Mouse (Mus musculus): ENCODE measurements around the gene Pcca. TPM values are rescaled to one million over a fixed set of nuclear protein-coding genes. Genes with fewer than 3 reads are reported as not detected.
A peak's percentile ranks its signal among the peaks of the same experiment; 100 is the strongest.

Gene Pcca
- polyA plus RNA-seq, 1 experiment from 2014 or later: 27.7 TPM

DNA sequence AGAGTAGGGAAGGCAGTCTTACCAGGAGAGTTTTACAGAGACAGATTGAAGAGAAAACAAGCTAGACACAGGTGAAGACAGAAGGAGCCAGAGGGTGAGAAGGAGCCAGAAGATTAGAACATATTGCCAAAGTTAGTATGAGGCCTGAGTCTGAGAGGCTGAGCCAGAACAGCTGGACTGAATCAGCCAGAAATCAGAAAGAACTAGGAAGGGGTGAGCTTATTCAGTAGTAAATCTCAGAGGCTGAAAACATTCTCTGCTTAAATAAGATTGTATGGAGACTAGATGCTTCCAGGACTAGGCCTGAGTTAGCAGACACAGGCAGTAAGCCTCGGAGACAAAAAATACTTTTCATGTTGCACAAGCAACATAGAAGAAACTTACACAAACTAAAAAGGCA lies 325.7 kb downstream of the Pcca start:
- Histone ChIP-seq H3K4me3 (ENCODE audit: low read depth, low read length) (no peak overlapping the region), H3K4me2 (ENCODE audit: low read depth, low read length) (no peak overlapping the region), H3K9me3 (ENCODE audit: control insufficient read depth, low read length) (no peaks in the 10 kb centered on the region), H3K9ac (replicated peaks; ENCODE audit: low read depth, low read length) (no peak overlapping the region), H3K36me3 (ENCODE audit: control insufficient read depth, insufficient read depth, low read length) (no peaks in the 10 kb centered on the region), H3K27ac (ENCODE audit: low read depth, low read length) (no peak overlapping the region), H3K27me3 (ENCODE audit: control insufficient read depth, insufficient read depth, low read length) (no peaks in the 10 kb centered on the region), H3K4me1 (ENCODE audit: control insufficient read depth, insufficient read depth, low read length) (no peaks in the 10 kb centered on the region)
- no peak for ATAC-seq (ENCODE audit: low read depth)
- 88% methylated on average over 1 of the region's 1 CpGs for WGBS

DNA sequence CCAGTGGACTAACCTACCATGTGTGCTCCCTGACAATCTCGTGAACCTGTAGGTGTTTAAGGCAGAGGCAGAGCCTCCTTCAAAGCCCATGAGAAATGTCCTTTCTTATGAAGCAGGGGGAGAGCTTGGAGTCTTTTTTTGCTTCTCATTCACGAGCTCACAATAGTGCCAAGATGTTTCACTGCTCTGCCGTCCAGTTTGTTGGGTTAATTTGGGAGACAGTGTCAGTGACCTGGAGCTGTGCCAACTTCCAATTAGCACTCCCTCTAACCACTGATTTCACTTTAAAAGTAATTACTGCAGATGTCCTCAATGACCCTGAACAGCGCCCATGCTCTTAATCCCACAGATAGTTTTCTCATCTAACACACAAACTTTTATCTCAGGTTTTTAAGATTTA lies 328.5 kb downstream of the Pcca start:
- ATAC-seq (ENCODE audit: low read depth): no peak
- Histone ChIP-seq H3K4me2 (ENCODE audit: low read depth, low read length) (no peak overlapping the region), H3K4me1 (ENCODE audit: control insufficient read depth, insufficient read depth, low read length) (no peaks in the 10 kb centered on the region), H3K27ac (ENCODE audit: low read depth, low read length) (no peak overlapping the region), H3K9ac (replicated peaks; ENCODE audit: low read depth, low read length) (no peak overlapping the region), H3K36me3 (ENCODE audit: control insufficient read depth, insufficient read depth, low read length) (no peaks in the 10 kb centered on the region), H3K4me3 (ENCODE audit: low read depth, low read length) (no peak overlapping the region), H3K27me3 (ENCODE audit: control insufficient read depth, insufficient read depth, low read length) (no peaks in the 10 kb centered on the region), H3K9me3 (ENCODE audit: control insufficient read depth, low read length) (no peaks in the 10 kb centered on the region)
- WGBS: 49% methylated on average over 4 of the region's 4 CpGs

DNA sequence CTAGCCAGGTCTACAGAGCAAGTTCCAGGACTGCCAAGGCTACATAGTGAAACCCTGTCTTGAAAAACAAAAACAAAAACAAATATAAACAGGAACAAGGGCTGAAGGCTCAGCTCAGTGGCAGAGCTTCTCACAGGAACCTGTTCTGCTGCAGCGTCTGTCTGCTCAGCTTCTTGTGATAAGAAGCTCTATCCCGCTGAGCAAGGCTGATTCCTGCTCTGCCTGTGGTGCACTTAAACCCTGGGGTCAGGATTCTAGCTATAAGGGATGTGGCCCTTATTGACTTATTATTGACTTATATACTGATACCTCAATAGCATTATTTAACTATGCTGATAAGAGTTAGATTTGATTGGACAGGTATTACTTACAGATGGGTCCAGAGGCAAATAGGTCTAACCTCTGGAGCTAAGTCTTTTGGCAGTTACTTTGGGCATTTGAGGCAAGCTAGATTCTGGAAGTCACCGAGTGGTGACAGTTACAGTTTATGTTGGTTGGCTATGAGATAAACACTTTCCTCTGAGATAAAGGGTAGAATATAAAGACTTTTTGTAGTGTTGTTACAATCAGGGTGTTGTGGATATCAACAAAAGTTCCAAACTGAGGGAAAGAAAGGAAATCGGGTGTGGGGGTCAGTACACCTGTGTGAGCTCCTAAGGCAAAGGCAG lies 331.5 kb downstream of the Pcca start:
- 89% methylated on average over 4 of the region's 4 CpGs for WGBS
- Histone ChIP-seq H3K4me2 (ENCODE audit: low read depth, low read length) (no peak overlapping the region), H3K9ac (replicated peaks; ENCODE audit: low read depth, low read length) (no peak overlapping the region), H3K4me3 (ENCODE audit: low read depth, low read length) (no peak overlapping the region), H3K36me3 (ENCODE audit: control insufficient read depth, insufficient read depth, low read length) (no peaks in the 10 kb centered on the region), H3K4me1 (ENCODE audit: control insufficient read depth, insufficient read depth, low read length) (no peaks in the 10 kb centered on the region), H3K27me3 (ENCODE audit: control insufficient read depth, insufficient read depth, low read length) (no peaks in the 10 kb centered on the region), H3K9me3 (ENCODE audit: control insufficient read depth, low read length) (no peaks in the 10 kb centered on the region), H3K27ac (ENCODE audit: low read depth, low read length) (no peak overlapping the region)
- no peak for ATAC-seq (ENCODE audit: low read depth)

DNA sequence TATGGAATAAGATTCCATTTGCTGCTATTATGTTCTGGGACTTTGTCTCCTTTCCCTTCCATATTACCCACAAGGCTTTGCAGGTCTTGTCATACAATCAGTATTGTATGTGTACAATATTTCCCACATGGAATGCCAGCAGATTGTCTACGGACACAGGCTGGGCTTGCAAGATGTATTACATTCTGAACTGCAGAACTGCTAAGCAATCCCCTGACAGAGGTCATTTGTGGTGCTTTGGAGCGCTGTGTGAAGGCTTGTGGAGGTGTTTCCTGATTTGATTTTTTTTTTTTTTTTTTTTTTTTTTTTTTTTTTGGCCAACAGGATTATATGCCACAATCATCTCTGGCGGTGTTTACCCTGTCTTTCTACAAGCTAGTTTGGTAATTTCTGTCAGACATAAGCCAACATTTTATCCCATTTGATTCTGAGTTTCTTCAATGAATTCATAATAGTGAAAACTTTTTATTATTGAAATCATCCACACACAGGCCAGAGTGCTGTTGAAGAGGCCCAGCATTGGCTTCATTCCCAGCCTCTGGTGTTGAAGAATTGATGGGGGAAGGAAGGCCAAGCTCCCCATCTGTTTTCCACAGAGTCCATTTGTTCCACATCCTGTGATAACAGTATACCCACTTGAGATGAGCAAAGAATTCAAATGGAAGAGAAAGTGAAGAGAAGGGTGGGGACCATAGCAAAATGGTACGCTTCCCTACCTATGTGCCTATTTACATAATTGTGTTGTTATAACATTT lies 333.6 kb downstream of the Pcca start:
- H3K9ac ChIP-seq (replicated peaks; ENCODE audit: low read depth, low read length): no peak overlapping the region
- H3K27me3 ChIP-seq (ENCODE audit: control insufficient read depth, insufficient read depth, low read length): no peaks in the 10 kb centered on the region
- H3K36me3 ChIP-seq (ENCODE audit: control insufficient read depth, insufficient read depth, low read length): no peaks in the 10 kb centered on the region
- WGBS: 83% methylated on average over 4 of the region's 4 CpGs
- H3K27ac ChIP-seq (ENCODE audit: low read depth, low read length): no peak overlapping the region
- peaks cover 8% of the 10 kb centered on the region; the same call in 1 of the 2 replicates for H3K4me1 ChIP-seq (ENCODE audit: control insufficient read depth, insufficient read depth, low read length)
- H3K4me3 ChIP-seq (ENCODE audit: low read depth, low read length): no peak overlapping the region
- H3K4me2 ChIP-seq (ENCODE audit: low read depth, low read length): no peak overlapping the region
- ATAC-seq (ENCODE audit: low read depth): no peak
- no peaks in the 10 kb centered on the region for H3K9me3 ChIP-seq (ENCODE audit: control insufficient read depth, low read length)

DNA sequence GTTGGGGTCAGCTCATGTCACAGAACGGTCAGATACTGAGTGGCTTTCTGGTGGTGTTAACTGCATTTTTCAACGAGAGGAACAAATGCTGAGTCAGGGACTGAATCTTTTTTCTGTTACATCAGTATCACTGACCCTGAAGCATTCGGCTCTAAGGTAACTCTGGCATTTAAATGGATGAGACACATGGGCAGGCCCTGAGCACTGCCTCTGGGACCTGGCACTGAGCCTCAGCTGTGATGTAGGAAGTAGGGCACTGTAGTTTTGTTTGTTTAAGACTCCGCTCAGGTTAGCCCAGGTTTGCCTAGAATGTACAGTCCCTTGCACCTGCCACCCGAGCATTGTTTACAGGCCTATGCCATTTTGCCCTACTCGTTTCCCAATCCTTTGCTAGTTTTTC lies 335.7 kb downstream of the Pcca start:
- H3K27ac ChIP-seq (ENCODE audit: low read depth, low read length): no peak overlapping the region
- no peak overlapping the region for H3K4me3 ChIP-seq (ENCODE audit: low read depth, low read length)
- no peaks in the 10 kb centered on the region for H3K36me3 ChIP-seq (ENCODE audit: control insufficient read depth, insufficient read depth, low read length)
- no peak overlapping the region for H3K4me2 ChIP-seq (ENCODE audit: low read depth, low read length)
- no peaks in the 10 kb centered on the region; the same call in 1 of the 2 replicates for H3K27me3 ChIP-seq (ENCODE audit: control insufficient read depth, insufficient read depth, low read length)
- ATAC-seq (ENCODE audit: low read depth): no peak
- H3K9me3 ChIP-seq (ENCODE audit: control insufficient read depth, low read length): no peaks in the 10 kb centered on the region
- WGBS: 39% methylated on average over 6 of the region's 6 CpGs
- no peak overlapping the region for H3K9ac ChIP-seq (replicated peaks; ENCODE audit: low read depth, low read length)
- H3K4me1 ChIP-seq (ENCODE audit: control insufficient read depth, insufficient read depth, low read length): peaks cover 11% of the 10 kb centered on the region; the same call in 1 of the 2 replicates

DNA sequence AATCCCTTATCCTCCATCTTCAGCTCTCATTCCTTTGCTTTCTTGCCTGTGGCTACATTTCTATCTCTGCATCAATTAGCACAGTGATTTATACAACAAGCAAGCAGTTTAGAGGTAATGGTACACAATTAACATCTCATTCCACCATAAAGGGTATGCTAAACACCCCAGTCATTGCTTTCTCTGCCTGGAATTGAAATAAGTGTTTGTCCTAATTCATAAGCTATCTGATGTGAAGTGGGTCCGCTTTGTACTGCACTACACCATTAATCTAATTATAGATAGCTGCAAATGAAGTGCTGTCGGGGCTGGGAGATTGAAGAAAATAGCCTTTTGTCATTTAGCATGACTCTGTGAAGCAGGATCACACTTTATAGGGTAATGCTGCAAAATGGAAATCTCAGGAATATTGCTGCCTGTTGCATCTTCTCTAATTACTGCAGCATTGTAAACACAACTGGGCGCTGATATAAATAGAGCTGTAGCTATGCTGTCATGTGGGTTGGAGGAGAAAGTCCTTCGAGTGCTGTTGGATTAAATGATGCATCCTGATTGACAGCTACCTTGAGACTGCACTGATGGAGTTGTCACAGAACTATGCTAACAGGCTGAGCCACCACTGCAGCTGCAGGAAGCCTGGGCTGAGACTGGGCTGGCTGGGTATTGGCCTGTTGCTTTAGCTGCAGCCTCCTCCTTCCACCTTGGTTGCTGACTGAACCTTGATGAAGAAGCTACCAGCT lies 337.9 kb downstream of the Pcca start:
- H3K4me3 ChIP-seq (ENCODE audit: low read depth, low read length): no peak overlapping the region
- peak; percentile 60 for ATAC-seq (ENCODE audit: low read depth)
- peaks cover 11% of the 10 kb centered on the region; the same call in 1 of the 2 replicates for H3K4me1 ChIP-seq (ENCODE audit: control insufficient read depth, insufficient read depth, low read length)
- no peak overlapping the region for H3K27ac ChIP-seq (ENCODE audit: low read depth, low read length)
- no peaks in the 10 kb centered on the region; the same call in 1 of the 2 replicates for H3K27me3 ChIP-seq (ENCODE audit: control insufficient read depth, insufficient read depth, low read length)
- no peaks in the 10 kb centered on the region for H3K36me3 ChIP-seq (ENCODE audit: control insufficient read depth, insufficient read depth, low read length)
- H3K9me3 ChIP-seq (ENCODE audit: control insufficient read depth, low read length): no peaks in the 10 kb centered on the region
- H3K4me2 ChIP-seq (ENCODE audit: low read depth, low read length): no peak overlapping the region
- H3K9ac ChIP-seq (replicated peaks; ENCODE audit: low read depth, low read length): no peak overlapping the region
- 21% methylated on average over 4 of the region's 4 CpGs for WGBS

DNA sequence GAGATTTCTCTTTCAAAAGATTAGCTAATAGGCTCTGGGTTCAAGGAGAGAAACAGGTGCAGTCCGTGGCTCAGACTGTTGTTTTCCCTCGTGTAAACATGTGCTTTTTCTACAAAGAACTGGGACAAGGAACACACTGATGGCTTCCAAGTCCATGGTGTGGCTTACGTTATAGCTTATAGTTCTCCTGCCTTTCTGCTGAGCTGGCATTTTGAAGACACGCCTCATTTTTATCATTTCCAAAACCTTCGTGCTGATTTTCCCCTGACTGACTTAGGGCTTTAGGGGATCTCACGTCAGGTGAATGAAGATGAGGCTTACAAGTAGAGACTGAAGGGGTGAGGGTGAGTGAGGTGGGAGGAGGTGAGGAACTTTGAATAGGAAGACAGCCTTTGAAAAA lies 338.5 kb downstream of the Pcca start:
- Histone ChIP-seq H3K27me3 (ENCODE audit: control insufficient read depth, insufficient read depth, low read length) (no peaks in the 10 kb centered on the region; the same call in 1 of the 2 replicates), H3K27ac (ENCODE audit: low read depth, low read length) (no peak overlapping the region), H3K9me3 (ENCODE audit: control insufficient read depth, low read length) (no peaks in the 10 kb centered on the region), H3K4me1 (ENCODE audit: control insufficient read depth, insufficient read depth, low read length) (peaks cover 11% of the 10 kb centered on the region; the same call in 1 of the 2 replicates), H3K36me3 (ENCODE audit: control insufficient read depth, insufficient read depth, low read length) (no peaks in the 10 kb centered on the region), H3K9ac (replicated peaks; ENCODE audit: low read depth, low read length) (no peak overlapping the region), H3K4me3 (ENCODE audit: low read depth, low read length) (no peak overlapping the region), H3K4me2 (ENCODE audit: low read depth, low read length) (no peak overlapping the region)
- 81% methylated on average over 6 of the region's 6 CpGs for WGBS
- no peak for ATAC-seq (ENCODE audit: low read depth)

DNA sequence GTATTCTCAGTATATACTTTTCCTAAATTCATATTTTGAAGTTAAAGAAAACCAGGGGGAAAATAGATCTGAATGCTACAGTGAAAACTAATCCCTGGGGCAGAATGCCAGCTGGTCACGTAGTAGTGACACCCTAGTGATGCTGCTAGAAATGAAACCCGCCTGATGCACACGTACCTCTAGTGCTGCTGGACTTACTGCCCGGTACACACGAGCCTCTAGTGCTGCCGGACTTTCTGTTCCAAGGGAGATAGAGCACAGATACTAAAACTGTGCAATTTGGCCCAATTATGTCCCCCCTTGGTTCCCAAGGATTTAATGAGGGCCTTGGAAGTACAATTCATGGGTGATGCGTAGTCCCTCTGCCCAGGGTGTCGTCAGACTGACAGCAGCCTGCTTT lies 340.9 kb downstream of the Pcca start:
- Histone ChIP-seq H3K9ac (replicated peaks; ENCODE audit: low read depth, low read length) (no peak overlapping the region), H3K4me1 (ENCODE audit: control insufficient read depth, insufficient read depth, low read length) (peaks cover 11% of the 10 kb centered on the region; the same call in 1 of the 2 replicates), H3K36me3 (ENCODE audit: control insufficient read depth, insufficient read depth, low read length) (no peaks in the 10 kb centered on the region), H3K4me2 (ENCODE audit: low read depth, low read length) (no peak overlapping the region), H3K9me3 (ENCODE audit: control insufficient read depth, low read length) (no peaks in the 10 kb centered on the region), H3K27me3 (ENCODE audit: control insufficient read depth, insufficient read depth, low read length) (no peaks in the 10 kb centered on the region; the same call in 1 of the 2 replicates), H3K4me3 (ENCODE audit: low read depth, low read length) (no peak overlapping the region), H3K27ac (ENCODE audit: low read depth, low read length) (peak overlapping the region; percentile 22)
- no peak for ATAC-seq (ENCODE audit: low read depth)
- WGBS: 50% methylated on average over 8 of the region's 8 CpGs

All from neural tube, embryonic 14.5 days (tissue).